Mouse (Mus musculus) CD4-positive helper T cell, adult 2 months (primary cell): Measurements from ENCODE around the gene Lrrc20.
A peak's percentile ranks its signal among the peaks of the same experiment; 100 is the strongest.
"Not testable (repeated sequence)": the region's sequence is repeated elsewhere in the genome, so short reads cannot be mapped to it uniquely, and the experiment has no call there.

Experiments used
- DNase-seq: peaks from one replicate; pipeline ENCODE4 v3.0.0-alpha.2; 2012; ENCODE audit warnings: low read depth, missing footprints, low spot score

The Lrrc20 gene

DNA sequence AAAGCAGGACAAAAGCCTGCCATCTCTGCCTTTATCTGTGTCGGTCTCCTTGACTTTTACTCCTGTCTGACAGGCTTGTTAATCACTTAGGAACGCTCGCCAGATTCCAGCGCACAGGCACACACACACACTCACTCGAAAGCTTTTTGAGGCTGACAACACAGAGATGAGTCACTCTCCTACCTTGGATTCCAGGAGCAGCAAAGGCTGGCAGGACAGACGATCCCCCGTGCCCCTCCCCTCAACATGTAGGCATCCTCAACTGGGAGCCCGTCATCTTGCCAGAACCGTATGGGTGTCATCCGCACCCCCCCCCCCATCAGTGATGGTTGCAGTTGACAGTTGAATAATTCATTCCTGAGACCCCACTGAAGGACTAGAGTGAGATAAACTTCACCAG, 94.6 kb downstream of the Lrrc20 start:
- no peak for DNase-seq

DNA sequence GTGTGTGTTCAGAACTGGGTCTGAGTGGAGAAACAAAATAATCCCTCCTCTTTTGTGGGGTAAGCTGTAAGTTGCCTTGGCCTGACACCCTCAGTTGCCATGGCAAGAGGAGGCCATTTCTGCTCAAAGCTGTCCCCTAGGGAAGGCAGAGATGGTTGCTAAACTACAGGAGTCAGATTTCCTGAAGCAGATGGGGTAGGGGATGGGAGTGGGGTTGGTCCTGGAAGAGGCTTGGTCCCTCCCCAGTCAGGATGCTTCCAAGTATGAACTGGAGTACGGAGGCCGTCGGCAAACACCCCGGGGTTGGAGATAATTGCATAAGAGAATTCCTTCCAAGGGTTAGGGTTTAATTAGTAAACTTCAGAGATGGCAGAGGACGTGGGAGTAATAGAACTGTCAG, 96.5 kb downstream of the Lrrc20 start:
- no peak for DNase-seq

DNA sequence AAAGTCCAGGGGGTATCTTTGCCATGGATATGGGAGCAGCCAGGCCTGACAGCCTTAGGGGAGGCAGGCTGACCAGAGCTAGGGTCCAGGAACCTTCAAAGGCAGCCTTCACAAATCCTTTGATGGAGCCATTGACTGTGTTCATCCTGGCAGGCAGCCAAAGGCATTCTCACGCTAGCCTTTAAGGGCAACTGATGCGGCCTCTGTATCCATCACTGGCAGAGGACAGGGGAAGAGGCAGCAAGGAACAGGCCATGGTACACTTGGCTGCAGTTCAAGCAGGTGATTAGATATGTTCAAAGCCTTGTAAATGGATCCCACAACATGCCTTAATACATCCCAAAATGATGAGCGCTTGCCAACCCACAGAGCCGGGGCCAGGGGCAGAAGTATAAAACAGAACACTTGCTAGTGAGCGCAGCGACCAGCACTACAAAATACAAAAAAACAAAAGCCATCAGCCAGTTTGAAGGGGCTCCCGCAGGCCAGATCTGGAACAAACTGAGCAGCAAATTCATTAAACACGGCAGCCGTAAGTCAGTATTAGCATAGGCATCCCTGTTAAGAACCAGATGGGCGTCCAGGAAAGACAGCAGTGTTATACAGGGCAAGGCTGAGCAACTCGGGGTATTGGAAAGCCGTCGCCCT, 100.6 kb downstream of the Lrrc20 start:
- no peak for DNase-seq

DNA sequence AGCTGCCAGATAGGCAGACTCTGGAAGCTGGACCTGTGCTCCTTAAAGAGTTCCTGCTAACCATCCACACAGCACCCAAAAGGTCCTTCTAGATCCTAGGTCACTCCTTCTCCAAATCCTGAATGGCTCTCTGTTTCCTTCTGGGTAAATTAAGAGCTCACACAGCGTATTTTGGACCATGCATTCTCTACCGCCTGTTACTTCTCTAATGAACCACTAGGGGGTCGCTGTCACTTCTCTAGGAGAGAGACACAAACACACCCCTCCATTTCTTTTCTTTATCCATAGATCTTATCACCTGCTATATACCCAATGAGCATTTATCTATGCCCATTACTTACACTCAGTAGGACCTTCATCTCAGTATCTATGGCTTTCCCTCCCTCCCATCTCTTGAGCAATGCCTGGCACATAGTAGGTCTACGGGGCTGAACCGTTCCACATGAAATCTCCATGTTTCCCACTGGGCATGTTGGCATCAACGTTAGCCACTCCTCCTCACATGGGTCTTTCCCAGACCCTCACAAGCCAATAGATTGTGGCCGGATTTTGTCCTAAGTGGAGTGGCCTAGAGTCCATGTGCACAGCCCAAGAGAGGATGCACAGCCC, 111.7 kb downstream of the Lrrc20 start:
- no peak for DNase-seq

DNA sequence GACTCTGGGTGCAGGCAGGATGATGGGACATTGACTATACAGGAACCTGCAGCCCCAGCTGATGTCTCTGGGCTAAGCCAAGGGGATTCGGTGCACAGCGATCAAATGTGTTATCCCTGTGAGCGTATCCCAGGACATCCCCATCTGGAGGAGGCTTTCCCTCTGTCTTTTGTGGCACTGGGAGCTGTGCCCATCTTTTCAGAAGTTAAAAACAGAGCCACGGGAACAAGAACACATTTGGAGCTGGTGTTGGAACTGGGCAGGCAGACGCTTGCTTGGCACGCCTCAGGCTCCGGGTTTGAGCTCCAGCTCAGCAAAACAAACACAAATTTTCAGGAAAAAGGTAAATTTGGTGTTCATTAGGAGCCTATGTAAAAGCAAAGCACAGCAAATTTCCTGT, 122.4 kb downstream of the Lrrc20 start:
- no peak for DNase-seq

DNA sequence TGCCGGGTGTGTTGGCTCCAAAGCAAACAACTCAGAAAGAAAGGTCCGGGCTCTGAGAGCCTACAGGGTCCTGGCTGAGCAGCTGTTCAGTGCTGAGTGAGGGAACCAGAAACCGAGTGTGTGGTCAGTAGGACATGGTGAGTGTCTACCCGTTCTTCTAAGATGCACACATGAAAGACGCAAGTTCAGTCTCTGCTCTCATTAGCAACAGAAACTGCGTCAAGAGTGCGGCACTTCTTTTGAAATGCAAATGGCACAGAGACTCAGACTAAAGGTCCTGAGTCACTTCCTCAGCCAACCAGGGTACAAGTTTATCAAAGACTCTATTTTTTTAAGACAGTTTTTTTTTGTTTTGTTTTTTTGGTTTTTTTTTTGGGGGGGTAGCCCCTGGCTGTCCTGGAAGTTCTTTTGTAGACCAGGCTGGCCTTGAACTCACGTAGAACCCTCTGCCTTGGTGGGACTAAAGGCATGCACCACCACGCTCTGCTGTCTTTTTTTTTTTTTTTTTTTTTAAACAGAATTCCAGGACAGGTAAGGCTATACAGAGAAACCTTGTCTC, 124.0 kb downstream of the Lrrc20 start:
- peak; percentile 46 for DNase-seq

DNA sequence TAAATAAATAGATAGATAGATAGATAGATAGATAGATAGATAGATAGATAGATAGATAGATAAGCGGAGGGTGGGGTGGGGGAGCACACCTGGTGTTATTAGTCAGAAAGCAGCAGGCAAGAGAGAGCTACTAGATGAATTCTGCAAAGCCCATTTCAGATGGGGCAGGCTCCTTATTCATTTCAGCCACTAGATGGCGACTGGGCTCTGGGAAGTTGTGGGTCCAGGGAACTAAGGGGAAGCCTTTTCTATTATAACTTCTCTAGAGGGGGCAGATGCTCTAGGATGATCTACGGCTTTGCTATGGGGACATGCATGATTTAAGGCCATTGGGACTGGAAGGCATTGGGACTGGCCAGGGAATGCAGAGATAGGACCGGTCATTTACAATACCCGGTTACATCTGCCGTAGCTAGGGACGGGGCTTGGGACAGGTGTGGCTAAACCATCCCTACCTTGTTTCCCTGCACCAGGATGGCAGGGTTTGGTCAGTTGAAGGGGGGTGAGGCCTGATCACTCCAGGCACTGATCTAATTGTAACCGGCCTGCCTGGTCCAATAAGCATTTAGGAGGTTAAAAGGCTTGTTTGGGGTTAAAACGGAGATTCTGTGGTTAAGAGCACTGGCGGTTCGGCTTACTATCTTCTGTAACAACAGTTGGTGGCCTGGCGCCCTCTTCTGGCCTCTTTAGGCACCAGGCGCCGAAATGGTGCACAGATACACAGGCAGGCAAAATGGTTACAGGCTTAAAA, 126.9 kb downstream of the Lrrc20 start:
- peak; percentile 81 for DNase-seq

DNA sequence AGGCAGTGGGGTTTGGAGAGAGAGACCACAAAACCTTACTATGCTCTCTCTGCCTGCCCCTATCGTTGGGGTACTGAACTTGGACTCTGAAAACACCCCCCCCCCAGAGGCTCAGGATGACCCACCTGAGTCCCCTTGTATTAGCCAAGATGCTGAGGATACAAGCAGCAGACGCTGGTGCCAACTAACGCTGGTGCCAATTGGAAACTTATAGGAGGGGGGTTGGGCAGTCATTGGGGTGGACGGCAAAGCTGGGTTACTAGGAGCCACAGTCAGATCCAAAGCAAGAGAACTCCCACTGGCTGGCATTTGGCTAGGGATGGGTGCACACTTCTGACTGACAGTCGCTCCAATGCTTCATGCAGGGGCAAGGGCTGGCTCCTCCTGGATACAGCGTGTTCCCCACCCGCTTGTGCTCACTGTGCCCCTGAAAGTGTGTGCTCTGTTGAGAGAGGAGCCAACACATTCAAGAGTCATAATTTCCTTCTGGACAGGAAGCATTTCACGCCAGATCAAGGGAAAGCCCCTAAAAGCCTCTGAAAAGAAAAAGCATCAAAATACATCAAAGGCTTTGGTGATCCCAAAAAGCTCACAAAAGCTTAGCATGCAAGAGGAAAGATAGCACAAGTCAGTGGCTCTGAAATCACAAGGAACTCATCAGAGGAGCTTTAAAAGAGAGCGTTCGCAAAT, 128.9 kb downstream of the Lrrc20 start:
- no peak for DNase-seq

DNA sequence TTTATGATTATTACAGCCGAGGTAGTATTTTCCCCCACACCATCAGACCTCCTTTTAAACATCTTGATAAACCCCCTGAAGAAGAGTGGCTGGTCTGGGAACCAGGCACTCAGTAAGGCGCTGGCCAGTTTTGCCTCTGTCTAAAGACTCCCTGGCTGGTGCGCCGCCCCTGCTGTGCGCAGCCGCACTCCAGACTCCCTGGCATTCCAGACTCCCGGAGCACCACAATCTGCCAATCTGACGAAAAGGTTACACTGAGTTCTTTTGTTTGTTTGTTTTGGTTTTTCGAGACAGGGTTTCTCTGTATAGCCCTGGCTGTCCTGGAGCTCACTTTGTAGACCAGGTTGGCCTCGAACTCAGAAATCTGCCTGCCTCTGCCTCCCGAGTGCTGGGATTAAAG, 129.8 kb downstream of the Lrrc20 start:
- DNase-seq: not testable (repeated sequence)

DNA sequence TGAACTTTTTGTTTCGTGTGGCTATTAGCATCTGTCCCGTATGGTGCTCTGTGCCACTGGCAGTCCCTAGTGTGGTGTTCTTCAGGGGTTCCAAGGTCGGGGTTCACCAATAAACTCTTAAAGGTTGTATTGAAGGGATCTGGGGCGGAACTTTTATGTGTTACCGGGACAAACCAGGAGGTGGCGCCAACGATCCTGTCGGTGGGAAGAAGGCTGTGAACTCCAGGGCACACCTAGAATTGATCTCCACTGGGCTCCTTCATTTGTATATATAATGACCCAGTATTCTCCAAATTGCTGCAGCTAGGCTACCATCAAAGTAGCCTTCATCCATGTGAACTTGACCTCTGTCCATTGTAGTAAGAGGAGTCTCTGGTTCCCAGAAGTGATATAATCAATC, 130.2 kb downstream of the Lrrc20 start:
- peak; percentile 72 for DNase-seq

DNA sequence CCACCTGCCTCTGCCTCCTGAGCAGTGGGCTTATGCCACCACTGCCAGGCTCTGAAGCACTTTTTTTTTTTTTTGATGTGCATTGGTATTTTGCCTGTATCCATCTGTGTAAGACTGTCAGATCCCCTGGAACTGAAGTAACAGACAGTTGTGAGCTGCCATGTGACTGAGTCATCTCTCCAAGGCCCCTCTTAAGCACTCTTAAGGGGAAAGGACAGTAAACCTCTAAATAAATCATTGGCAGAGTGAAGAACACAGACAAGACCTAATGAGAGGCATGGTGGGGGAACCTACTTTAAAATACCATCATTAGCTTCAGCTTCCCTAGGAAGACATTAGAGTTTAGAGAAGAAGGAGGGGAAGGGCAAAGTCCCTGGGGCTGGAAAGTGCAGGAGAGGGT, 132.6 kb downstream of the Lrrc20 start:
- no peak for DNase-seq

DNA sequence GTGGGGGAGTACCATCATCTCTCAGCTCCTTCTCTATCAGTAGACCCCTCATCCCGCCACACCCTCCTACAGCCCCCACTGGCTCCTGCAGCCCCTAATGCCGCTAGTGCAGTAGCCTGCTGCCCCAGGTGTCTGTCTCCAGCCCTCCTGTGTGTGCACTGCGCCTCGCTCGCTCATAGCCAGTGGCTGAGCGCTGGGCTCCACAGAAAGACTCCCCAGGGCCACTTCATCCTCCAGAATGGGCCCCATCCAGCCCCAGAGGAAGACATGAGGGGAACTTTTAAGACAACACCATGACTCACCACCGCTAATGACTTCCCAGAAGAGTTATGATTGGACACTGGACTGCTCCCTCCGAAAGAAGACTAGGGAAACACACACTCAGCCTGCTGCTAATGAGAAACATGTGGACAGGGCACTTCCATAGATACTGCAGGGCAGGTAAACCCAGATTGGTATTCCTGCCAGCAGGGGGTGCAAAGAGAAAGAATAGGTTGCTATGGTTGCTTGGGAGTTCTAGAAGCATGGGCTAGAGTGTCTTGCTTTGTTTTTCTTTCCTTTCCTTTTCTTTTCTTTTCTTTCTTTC, 135.1 kb downstream of the Lrrc20 start:
- peak; percentile 35 for DNase-seq

DNA sequence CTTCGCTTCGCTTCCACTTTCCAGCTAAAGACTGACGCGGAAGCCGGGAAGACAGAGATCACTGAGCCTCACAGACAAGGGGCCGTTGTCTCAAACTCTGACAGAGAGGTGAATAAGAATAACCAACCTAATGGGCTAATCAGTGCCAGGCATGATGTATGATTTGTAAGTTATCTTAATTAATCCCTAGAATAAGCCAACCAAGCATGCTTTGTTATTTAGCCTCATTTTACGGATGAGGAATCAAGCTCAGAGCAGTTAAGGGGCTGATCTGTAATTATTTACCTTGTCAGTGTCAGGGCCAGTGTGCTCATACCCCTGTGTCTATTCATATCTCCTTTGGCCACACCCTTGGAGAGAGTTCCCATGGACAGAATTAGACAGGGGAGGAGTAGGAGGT, 138.7 kb downstream of the Lrrc20 start:
- DNase-seq: no peak

DNA sequence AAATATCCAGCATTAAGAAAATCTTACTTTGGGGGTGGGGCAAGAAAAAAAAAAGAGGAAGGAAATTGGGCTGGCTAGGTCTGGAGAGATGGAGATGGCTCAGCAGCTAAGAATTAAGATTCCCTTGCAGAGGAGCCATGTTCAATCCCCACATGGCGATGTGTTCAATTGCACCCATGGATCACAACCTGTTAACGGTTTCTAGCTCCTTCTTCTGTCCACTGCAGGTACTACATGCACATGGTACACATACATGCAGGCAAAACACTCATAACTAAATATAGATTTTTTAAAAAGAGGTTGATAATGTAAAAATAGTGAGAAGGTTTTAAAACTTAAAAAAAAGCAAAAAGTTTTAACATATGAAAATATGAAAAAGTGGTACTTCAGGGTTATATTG, 142.9 kb downstream of the Lrrc20 start:
- no peak for DNase-seq

DNA sequence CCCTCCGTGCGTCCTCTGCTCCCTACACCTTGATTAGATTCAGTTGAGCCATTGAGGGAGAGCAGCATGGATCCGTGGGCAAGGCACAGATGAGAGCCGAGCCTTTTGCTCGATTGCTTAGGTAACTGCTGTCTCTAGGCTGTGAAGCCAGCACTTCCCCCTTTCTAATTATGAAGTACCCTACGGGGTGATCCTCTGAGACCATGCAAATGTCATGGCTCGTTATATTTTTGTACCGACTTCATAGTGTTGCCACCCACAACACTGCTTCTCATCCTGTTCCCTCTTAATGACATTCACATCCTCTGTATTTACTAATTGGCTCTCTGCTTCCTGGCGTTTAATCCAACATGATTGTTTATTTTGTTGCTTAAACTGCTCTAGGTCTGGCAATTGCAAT, 146.1 kb downstream of the Lrrc20 start:
- no peak for DNase-seq

DNA sequence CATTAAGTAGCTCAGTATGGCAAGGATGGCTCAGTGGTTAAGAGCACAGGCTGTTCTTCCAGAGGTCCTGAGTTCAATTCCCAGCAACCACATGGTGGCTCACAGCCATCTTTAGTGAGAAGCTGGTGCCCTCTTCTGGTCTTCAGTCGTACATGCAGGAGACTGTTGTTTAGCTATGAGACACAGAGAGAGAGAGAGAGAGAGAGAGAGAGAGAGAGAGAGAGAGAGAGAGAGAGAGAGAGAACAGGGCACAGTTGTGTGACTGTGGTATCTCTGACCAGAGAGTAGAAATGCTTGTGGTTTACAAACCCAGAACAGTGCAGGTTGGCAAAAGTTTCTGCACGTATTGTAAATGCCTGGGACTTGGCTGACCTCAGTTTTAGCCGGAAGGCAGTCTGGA, 148.3 kb downstream of the Lrrc20 start:
- DNase-seq: peak; percentile 17

DNA sequence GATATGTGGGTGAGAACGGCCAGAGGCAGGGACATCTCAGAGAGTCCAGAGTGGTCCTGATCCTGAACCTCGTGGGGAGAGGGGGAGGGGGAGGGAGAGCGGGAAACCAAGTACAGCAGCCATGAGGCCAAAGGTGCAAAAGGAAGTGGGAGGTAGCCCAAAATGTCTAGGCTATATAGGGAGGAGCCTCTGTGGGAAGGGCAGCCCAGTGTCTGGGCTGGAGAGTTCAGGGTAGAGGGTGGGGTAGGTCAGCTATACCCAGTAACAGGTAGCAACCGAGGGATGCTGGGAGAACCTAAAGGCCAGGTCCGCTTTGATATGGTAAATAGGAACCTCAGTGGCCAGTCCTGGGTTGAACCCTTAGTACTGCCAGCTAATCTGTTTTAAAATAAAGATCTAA, 149.2 kb downstream of the Lrrc20 start:
- no peak for DNase-seq

DNA sequence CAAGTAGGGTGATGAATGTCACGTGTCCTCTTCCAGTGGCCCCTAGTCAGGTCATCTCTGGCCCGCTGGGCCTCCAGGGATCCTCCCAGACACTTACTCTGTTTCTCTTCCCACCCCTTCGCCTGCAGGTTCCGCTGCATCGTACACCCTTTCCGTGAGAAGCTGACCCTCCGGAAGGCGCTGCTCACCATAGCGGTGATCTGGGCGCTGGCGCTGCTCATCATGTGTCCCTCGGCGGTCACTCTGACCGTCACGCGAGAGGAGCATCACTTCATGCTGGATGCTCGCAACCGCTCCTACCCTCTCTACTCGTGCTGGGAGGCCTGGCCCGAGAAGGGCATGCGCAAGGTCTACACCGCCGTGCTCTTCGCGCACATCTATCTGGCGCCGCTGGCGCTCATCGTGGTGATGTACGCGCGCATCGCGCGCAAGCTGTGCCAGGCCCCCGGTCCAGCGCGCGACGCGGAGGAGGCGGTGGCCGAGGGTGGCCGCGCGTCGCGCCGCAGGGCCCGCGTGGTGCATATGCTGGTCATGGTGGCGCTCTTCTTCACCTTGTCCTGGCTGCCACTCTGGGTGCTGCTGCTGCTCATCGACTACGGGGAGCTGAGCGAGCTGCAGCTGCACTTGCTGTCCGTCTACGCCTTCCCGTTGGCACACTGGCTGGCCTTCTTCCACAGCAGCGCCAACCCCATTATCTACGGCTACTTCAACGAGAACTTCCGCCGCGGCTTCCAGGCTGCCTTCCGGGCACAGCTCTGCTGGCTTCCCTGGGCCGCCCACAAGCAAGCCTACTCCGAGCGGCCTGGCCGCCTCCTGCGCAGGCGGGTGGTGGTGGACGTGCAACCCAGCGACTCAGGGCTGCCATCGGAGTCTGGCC, 150.0 kb downstream of the Lrrc20 start:
- DNase-seq: peak; percentile 23

DNA sequence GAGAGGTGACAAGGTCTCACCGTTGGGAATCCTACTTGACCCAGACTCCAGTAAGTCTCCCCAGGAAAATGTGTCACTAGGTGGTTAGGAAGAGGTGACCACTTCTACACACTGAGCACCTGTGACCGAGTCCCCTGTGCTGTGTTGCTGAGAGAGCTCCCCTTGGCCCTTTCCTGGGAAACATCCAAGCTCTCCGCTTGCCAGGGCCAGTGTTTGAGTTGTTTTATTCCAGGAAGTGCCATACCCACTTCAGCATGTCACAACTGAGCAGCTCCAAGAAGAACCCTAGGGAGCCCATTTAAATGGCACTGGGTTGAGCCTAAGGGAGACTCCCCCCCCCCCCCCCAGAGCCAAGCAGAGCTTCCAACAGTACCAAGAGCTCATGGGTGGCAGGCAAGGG, 150.9 kb downstream of the Lrrc20 start:
- no peak for DNase-seq

DNA sequence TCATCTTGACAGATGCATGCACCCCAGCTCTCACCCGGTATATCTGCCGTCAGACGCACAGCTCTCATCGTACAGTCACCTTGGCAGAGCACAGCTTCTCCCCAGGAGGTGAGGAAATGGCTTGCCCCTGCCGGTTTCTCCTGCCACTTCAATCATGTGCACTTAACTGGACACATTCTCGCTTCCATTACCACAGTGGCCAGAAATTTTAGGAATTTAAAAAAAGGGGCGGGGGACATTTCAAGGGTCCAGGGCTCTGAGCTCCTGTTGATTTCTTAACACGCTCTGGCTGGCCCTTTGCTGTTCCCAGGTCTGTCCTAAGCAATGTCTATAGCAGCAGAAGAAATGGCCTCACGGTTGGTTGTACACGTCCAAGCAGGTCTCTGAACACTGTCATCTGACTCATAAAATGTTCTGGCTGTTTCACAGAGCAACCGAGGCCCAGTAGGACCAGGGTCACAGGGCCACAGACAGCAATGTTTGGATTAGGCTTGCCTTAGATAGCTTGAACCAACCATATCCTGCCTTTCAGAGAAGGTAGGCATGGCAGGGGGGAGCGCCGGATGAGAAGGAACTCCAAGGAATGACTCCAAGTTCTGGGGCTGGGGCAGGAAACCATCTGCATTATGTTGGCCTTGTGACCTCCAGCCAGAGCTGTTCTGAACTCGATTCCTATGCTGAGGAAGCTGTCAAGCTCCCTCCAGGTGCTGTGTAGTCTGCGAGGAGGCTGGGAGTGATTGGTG, 151.8 kb downstream of the Lrrc20 start:
- DNase-seq: no peak
